Mouse (Mus musculus) stomach, postnatal 0 days (tissue): Measurements from ENCODE around the gene Olfr639.

Source experiments
- CTCF ChIP-seq: IDR thresholded peaks from 2 replicates; pipeline ENCODE4 v1.5.1; 2016; ENCODE audit warnings: antibody characterized with exemption, low read depth, mild to moderate bottlenecking, moderate library complexity
- EP300 ChIP-seq: optimal IDR thresholded peaks from 2 replicates; pipeline ENCODE3; 2016; ENCODE audit warnings: antibody characterized with exemption

DNA sequence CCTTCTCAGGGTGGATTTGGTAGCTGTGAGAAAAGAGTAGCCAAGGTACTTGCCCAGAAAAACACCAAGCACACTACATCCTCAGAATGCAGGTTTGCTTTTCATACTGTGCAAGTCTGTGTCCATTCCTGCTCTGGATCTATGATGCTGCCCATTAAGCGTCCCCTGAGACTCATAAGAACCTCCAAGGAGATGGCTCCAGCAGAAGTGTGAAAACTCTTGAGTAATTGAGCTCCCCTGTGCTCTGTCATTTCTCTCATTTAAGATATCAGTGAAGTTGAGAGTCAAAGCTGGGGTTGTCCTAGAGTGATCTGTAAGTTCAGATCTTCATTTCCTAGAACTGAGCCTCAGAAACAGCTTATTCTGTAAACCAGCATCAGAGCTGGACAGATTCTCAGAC lies 35.5 kb upstream of the Olfr639 start, which contains the start of gene Olfr642:
- TF ChIP-seq CTCF (no peak), EP300 (no peak)
